Mouse (Mus musculus): ENCODE measurements around the gene Hnrnpa3.

Gene Hnrnpa3

GRCm38 (mm10) chr2:75701822-75702587 is 42.9 kb downstream of the Hnrnpa3 start:
- no peak for DNase-seq (ENCODE audit: low read depth in 2 of 2, low spot score in 2 of 2)

- DNase-seq (ENCODE audit: low read depth in 2 of 2, low spot score in 2 of 2) = peak in 1 of 2 experiments; percentile 21
These were observed 43.5 kb downstream of the Hnrnpa3 start for GRCm38 (mm10) chr2:75702588-75702976.

- DNase-seq (ENCODE audit: low read depth in 2 of 2, low spot score in 2 of 2) = peak; percentile 81 to 86
These were observed 44.5 kb downstream of the Hnrnpa3 start for GRCm38 (mm10) chr2:75703375-75704181.

GRCm38 (mm10) chr2:75704234-75705161 is 45.4 kb downstream of the Hnrnpa3 start, which contains the start of gene Nfe2l2:
TSS of gene Nfe2l2 (minus strand) at chr2:75704641.
- peak; percentile 81 to 85 for DNase-seq (ENCODE audit: low read depth in 2 of 2, low spot score in 2 of 2)

- DNase-seq (ENCODE audit: low read depth in 2 of 2, low spot score in 2 of 2) = no peak
These were observed 46.2 kb downstream of the Hnrnpa3 start for GRCm38 (mm10) chr2:75705162-75705752.

- DNase-seq (ENCODE audit: low read depth in 2 of 2, low spot score in 2 of 2) = no peak
These were observed 47.4 kb downstream of the Hnrnpa3 start for GRCm38 (mm10) chr2:75706435-75706834.

GRCm38 (mm10) chr2:75707420-75707819 is 48.4 kb downstream of the Hnrnpa3 start:
- no peak for DNase-seq (ENCODE audit: low read depth in 2 of 2, low spot score in 2 of 2)

GRCm38 (mm10) chr2:75713083-75713482 is 54.0 kb downstream of the Hnrnpa3 start:
- no peak for DNase-seq (ENCODE audit: low read depth in 2 of 2, low spot score in 2 of 2)

GRCm38 (mm10) chr2:75714766-75715165 is 55.7 kb downstream of the Hnrnpa3 start:
- no peak for DNase-seq (ENCODE audit: low read depth in 2 of 2, low spot score in 2 of 2)

GRCm38 (mm10) chr2:75716046-75717016 is 57.3 kb downstream of the Hnrnpa3 start:
- no peak for DNase-seq (ENCODE audit: low read depth in 2 of 2, low spot score in 2 of 2)

Data from CD8-positive naive resting alpha-beta T cell, adult 2 months (primary cell).